Mouse (Mus musculus) heart, adult 2 months (tissue): Measurements from ENCODE around the gene Urgcp.

Source experiments
- CTCF ChIP-seq: fragments of 200-600 bp; IDR thresholded peaks from 2 replicates; pipeline ENCODE4 v1.8.1; 2022; ENCODE audit warnings: antibody characterized with exemption, mild to moderate bottlenecking, moderate library complexity
- POLR2A ChIP-seq: fragments of 200-500 bp; IDR thresholded peaks from 2 replicates; pipeline ENCODE4 v1.6.1; 2011; ENCODE audit warnings: mild to moderate bottlenecking, low read depth, low read length, control low read depth; ENCODE audit not compliant: insufficient read depth

- TF ChIP-seq CTCF (peak; percentile 83), POLR2A (peak; percentile 97)
Measured at GRCm38 (mm10) chr11:5788056-5789014, 26.2 kb upstream of the Urgcp start, which contains the start of gene Dbnl.
